Mouse (Mus musculus) layer of hippocampus, adult 8-10 months (tissue): ENCODE data around the gene Hspg2. TPM values are rescaled to one million over a fixed set of nuclear protein-coding genes. Genes with fewer than 3 reads are reported as not detected.
"Not testable (repeated sequence)": the region's sequence is repeated elsewhere in the genome, so short reads cannot be mapped to it uniquely, and the experiment has no call there.

Experiments
- DNase-seq, 2 experiments: peaks; one replicate each; pipeline ENCODE4 v3.0.0; 2022; ENCODE audit warnings: low spot score in 2 of 2
- total RNA-seq, 4 experiments: library from RNA; stranded (reverse); gene quantifications; 2 replicates each; pipeline ENCODE4 v1.2.4; 2022

Hspg2 gene
- 1 to 10 TPM; 4.2 to 6.1 (median 5.6) TPM for total RNA-seq

DNA sequence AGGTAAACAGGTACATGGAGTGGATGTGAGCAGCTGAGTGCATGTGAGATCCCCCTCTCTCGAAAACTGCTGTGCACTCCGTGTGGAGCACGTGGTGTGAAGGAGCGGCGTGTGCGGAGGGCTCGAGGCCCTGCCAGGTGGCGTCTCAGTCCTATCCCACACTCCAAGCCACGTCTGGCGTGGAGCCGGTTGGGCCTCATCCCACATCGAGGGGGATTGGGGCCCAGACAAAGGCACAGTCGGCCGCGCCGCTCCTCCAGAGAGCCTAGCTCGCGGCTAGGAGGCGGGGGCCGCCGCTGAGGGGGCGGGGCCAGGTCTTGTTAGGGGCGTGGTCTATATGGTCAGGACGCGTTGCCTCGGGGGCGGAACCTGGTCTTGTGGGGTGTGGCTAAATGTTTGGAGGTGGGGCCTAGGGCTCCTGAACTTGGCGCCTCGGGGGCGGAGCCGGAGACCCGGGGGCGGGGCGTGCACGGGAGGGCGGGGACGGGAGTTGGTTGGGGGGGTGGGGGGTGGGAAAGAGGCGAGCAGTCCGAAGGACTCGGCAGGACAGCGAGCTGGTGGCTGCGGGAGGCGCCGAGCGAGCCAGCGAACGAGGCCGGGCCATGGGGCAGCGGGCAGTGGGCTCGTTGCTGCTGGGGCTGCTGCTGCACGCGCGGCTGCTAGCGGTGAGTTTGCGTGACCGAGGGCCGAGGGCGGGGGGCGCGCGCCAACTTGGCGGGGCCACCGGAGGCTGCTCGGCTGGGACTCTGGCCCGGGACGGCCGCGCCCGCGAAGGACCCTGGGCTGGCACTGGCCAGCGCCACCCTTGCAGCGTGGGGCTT, at the start of gene Hspg2:
Gene Hspg2 (plus strand): TSS at position 510 of the 821 bp plus-strand sequence.
- DNase-seq: peak; percentile 70 to 76

- no peak for DNase-seq
Observed at GRCm38 (mm10) chr4:137430502-137430901, 38.1 kb upstream of the Hspg2 start, which contains the start of gene Cela3b. Gene Cela3b (minus strand): TSS chr4:137430540.

DNA sequence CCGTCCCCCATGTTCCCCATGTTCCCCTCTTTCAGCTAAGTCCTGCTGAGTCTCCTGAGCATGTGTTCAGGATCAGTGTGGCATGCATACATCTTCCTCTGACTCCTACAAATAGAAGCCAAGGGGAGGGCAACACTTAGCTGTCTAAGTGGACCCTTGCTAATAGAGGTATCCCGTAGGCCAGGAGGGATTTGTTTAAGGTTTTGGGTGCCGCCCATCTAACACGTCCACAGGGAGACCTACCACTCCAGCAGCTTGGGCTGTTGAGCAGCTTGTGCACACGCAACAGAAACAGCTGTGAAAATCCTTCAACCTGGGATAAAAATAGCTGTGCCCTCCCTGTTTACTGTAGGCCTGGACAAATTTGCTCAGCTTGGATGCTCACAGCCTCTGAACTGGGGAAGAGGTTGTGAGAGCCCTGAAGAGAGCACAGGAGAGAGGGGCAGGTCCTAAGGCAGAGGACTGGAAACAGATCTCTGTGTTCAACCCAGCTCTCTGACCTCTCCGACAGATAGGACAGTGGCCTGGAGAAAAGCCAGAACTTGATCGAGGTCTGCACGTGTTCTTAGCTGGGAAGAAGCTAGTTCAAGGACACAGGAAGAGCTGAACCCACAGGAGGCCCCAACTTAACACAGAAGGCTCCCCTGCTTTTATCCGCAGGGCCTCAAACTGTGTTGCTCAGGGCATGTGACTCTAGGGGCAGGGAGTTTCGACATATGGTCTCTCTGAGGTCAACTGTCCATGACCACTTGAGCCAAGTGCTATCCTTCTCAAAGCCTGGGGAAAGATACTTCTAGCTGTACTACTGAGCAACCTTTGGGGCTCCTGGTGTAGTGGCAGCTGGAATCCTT, 35.6 kb upstream of the Hspg2 start:
- DNase-seq: not testable (repeated sequence)

GRCm38 (mm10) chr4:137436979-137437669, 31.4 kb upstream of the Hspg2 start:
- no peak for DNase-seq

DNA sequence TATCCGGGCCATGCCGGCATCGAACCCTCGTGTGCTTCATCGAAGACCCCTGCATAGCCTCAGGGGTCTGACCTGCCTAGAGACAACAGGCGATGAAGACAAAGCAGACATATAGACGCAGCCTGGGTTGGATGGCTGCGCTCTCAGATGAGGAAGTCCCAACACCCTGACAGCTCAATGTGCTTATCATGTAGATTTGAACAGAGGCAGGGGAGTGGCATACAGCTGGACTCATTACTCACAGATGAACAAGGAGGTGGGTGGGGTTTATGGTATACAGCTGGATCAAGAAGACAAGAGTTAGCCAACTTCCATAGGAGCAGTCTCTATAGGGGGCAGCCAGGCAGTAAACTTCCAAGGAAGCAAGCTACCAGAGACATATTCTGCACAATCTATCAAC, 29.7 kb upstream of the Hspg2 start:
- DNase-seq: no peak

- DNase-seq: no peak
Observed at GRCm38 (mm10) chr4:137441332-137441731, 27.2 kb upstream of the Hspg2 start.

GRCm38 (mm10) chr4:137443625-137444024, 24.9 kb upstream of the Hspg2 start:
- peak; percentile 39 to 84 for DNase-seq

- no peak for DNase-seq
Observed at GRCm38 (mm10) chr4:137445881-137446280, 22.7 kb upstream of the Hspg2 start.

DNA sequence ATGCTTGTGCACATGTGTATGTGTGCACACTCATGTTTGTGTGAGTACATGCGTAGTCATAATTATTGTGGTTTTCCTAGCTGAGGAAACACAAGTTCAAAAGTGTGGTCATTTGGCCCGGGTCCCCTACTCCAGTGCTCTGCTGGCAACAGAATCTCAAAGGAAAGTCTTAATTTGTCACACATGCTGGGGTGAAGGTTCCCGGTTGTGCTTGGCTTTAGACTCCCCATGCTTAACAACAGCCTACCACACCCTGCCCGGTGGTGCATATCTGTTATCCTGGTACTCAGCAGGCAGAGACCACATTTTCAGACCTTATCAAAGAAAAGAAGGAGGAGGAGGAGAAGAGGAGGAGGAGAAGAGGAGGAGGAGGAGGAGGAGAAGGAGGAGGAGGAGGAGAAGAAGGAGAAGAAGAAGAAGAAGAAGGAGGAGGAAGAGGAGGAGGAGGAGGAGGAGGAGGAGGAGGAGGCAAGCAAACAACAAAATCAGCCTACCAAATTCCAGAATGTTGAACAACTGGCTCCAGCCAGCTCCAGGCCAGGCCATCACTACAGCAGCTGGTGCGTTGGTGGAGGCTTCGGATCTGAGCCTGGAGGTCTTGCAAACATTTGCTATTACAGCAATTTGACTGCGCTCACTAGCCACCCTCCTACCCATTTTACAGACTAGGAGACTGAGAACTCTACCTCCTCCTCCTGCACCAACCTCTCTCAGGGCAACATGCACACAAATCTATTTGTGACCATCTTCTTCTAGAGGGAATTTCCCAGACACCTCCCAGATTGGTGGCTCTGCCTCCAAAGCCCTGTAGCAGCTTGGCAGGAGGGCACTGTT, 21.0 kb upstream of the Hspg2 start:
- no peak for DNase-seq

GRCm38 (mm10) chr4:137448197-137448596, 20.4 kb upstream of the Hspg2 start:
- DNase-seq: no peak

- DNase-seq: no peak
Observed at GRCm38 (mm10) chr4:137448641-137449040, 19.9 kb upstream of the Hspg2 start.

- no peak for DNase-seq
Observed at GRCm38 (mm10) chr4:137449132-137449531, 19.4 kb upstream of the Hspg2 start.

- DNase-seq: no peak
Observed at GRCm38 (mm10) chr4:137449715-137450114, 18.9 kb upstream of the Hspg2 start.

- DNase-seq: no peak
Observed at GRCm38 (mm10) chr4:137452190-137452589, 16.4 kb upstream of the Hspg2 start.

- DNase-seq: no peak
Observed at GRCm38 (mm10) chr4:137453234-137453767, 15.3 kb upstream of the Hspg2 start, which contains the start of gene 1700013G24Rik. Gene 1700013G24Rik (plus strand): TSS chr4:137453284.

DNA sequence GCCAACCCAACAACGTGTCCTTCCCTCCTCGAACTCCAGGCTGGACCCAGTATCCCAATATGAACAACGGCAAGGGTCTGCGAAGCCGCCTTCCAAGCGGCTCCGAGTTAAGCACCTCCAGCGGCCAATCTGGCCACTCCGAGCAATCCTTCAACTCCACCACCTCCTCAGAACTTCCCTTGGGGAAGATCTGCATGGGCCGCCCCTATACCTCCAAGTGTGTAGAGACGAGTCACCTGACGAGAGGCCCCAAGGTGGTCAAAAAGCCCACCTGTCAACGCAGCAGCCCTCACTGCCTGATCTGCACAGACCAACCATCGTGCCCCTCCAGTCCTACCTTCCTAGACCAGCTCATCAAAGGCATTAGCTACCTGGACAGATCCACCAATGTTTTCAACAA, 14.0 kb upstream of the Hspg2 start:
- DNase-seq: no peak

DNA sequence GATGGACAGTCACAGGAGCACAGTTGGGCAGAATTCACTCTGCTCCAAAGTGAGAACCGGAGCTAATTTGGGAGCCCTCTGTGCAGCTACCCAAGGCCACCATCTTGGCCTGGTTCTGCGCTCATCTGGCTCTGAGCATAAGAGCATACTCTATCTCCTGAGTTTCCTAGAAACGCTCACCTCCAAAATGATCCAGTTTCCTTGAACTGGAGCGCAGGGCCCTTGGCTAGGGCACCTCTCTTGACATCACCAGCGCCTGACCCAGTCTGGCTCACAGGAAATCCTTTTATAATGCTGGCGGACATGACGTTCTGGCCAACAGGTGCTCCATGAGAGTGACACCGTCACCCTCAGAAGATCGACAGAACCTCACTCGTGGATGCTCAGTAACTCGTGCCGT, 12.0 kb upstream of the Hspg2 start:
- no peak for DNase-seq

GRCm38 (mm10) chr4:137457292-137457691, 11.3 kb upstream of the Hspg2 start:
- DNase-seq: no peak

DNA sequence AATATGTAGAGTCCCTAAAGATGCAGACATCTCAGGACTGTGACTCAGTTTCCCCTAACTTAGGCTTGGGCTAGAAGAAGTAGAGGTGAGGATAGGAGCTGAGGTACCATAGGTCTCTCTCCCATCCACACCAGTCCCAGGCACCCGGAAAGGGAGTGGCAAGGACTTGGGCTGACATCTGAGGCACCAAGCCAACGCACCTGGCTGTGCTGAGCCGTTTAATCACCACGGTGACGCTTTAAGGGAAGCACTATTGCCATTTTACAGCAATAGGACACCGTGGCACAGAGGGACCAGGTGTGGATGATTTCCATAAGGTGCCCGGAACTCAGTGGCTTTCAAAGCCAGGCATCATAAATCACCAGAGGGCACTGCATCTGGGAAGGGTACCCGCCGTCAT, 10.3 kb upstream of the Hspg2 start:
- no peak for DNase-seq

- DNase-seq: no peak
Observed at GRCm38 (mm10) chr4:137458861-137459260, 9.7 kb upstream of the Hspg2 start.
